Mouse (Mus musculus) kidney, adult 2 months (tissue): ENCODE measurements at regions not wholly inside any gene's neighbourhood (a gene's known extent, or its start where the extent isn't known, plus 50 kb on each side); places are given as distances from the start of the nearest gene placed in this dataset.

Experiments
- DNase-seq: peaks from one replicate; pipeline ENCODE4 v3.0.0; 2021
- H3K27ac ChIP-seq: fragments of 200-500 bp; 2 replicates; pipeline ENCODE4 v1.5.1; 2012; ENCODE audit warnings: low read depth, low read length, control low read depth, inconsistent platforms; ENCODE audit not compliant: insufficient read depth
- H3K27me3 ChIP-seq: fragments of 200-500 bp; replicated peaks from 2 replicates; pipeline ENCODE4 v1.6.1; 2012; ENCODE audit warnings: mild to moderate bottlenecking, moderate library complexity, low read length, inconsistent platforms; ENCODE audit not compliant: control insufficient read depth, insufficient read depth
- H3K36me3 ChIP-seq: fragments of 200-500 bp; 2 replicates; pipeline ENCODE4 v1.6.1; 2012; ENCODE audit warnings: mild to moderate bottlenecking, moderate library complexity, low read length, inconsistent platforms; ENCODE audit not compliant: control insufficient read depth, insufficient read depth
- H3K4me1 ChIP-seq: fragments of 200-500 bp; 2 replicates; pipeline ENCODE4 v1.6.1; 2011; ENCODE audit warnings: low read length; ENCODE audit not compliant: control insufficient read depth, insufficient read depth
- H3K4me3 ChIP-seq: fragments of 200-500 bp; 2 replicates; pipeline ENCODE4 v1.5.1; 2011; ENCODE audit warnings: mild to moderate bottlenecking, low read depth, low read length, control low read depth; ENCODE audit not compliant: insufficient read depth
- CTCF ChIP-seq: fragments of 200-500 bp; conservative IDR thresholded peaks from 2 replicates; pipeline ENCODE4 v1.5.1; 2011; ENCODE audit warnings: low read depth, mild to moderate bottlenecking, control low read depth, low read length, moderate library complexity, mixed read lengths; ENCODE audit not compliant: insufficient read depth, insufficient read length
- POLR2A ChIP-seq: fragments of 200-500 bp; IDR thresholded peaks from one replicate; pipeline ENCODE4 v1.6.1; 2011; ENCODE audit warnings: low read depth, low read length, control low read depth
- WGBS: fragments of 180-500 bp; shearing (Covaris S2); methylation state at CpG from one replicate; pipeline ENCODE4 v1.1.7; 2018; 5-methylcytosine and 5-hydroxymethylcytosine counted together

DNA sequence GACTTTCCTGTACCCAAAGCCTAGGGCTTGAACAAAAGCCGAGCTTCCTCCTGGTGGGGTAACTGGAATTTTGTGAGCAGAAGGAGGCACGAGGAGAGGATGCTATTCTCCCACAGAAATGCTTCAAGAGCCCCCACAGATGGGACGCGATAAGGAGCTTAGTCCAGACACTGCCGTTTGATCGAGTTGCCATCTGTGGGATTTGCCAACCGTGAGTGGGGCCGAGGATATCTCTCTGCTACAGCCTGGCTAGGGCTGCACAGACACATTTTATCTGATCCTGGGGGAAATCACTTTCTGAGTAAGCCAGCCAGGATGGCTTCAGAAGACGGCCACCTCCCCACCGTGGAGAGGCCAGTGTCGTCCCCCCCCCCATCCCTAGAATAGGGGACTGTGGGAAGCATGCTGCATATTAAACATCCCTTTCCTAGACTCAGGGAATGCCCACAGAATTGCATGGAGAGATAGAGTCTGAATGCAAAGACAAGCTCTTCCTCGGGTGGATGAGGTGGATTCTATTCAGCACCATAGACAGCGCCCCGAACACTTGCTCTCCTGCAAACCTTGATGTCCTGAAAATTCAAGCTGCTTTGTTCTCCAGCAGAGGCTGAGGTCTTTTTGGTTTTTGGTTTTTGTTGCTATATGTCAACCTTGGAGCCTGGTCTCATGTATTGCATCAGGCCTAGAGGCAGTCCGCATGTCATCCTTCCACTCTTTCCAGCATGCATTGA is 611.6 kb upstream of the Fam19a5 start:
- no peak for DNase-seq
- Histone ChIP-seq H3K27me3 (no peaks in the 10 kb centered on the region), H3K36me3 (no peaks in the 10 kb centered on the region), H3K4me1 (no peaks in the 10 kb centered on the region), H3K4me3 (no peak overlapping the region), H3K27ac (no peak overlapping the region)
- TF ChIP-seq CTCF, result no peak
- no peak for TF ChIP-seq POLR2A
- 59% methylated on average over 15 of the region's 15 CpGs for WGBS

DNA sequence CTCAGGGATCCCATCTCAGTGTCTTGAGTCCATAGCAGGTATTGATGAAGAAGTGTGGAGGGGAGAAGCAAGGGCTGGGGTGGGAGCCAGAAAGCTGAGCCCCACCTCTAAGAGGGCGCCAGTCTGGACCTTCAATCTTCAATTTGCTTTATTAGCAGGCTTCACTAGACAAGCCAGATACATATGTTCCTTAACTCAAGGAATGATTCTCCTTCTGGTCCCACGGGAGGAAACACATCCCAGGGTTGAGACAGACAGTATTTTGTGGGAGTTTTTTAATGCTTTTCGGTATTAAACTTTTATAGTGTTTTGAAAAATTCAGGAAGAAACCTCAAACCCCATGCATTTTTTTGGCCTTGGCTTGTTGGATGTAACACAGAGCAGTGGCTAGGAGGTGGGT is 606.7 kb upstream of the Fam19a5 start:
- Histone ChIP-seq H3K36me3 (no peaks in the 10 kb centered on the region), H3K4me3 (no peak overlapping the region), H3K27ac (no peak overlapping the region), H3K4me1 (no peaks in the 10 kb centered on the region), H3K27me3 (no peaks in the 10 kb centered on the region)
- TF ChIP-seq POLR2A (no peak), CTCF (no peak)
- WGBS, result 77% methylated on average over 3 of the region's 3 CpGs
- no peak for DNase-seq

DNA sequence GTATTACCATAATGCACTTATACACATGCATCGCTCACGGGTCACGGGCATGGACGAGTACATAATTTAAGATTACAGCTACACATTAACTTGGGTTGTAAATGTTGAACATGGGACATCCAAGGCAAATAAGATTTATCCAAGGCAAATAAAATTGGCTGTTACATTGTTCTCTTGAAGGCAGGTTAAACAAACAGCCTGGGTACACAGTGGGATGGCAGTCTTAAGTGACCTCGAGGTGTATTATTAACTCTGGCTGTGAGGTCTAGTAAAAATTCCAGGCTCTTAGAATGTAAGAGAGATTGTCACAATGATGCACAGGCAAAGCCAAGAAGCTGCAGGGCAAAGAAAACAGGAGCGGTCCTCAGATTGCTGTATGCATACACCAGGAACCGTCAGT is 599.6 kb upstream of the Fam19a5 start:
- DNase-seq, result peak; percentile 22
- Histone ChIP-seq H3K27me3 (no peaks in the 10 kb centered on the region), H3K36me3 (no peaks in the 10 kb centered on the region), H3K27ac (no peak overlapping the region), H3K4me3 (no peak overlapping the region), H3K4me1 (no peaks in the 10 kb centered on the region)
- WGBS, result 34% methylated on average over 7 of the region's 7 CpGs
- TF ChIP-seq CTCF, result no peak
- TF ChIP-seq POLR2A, result no peak

DNA sequence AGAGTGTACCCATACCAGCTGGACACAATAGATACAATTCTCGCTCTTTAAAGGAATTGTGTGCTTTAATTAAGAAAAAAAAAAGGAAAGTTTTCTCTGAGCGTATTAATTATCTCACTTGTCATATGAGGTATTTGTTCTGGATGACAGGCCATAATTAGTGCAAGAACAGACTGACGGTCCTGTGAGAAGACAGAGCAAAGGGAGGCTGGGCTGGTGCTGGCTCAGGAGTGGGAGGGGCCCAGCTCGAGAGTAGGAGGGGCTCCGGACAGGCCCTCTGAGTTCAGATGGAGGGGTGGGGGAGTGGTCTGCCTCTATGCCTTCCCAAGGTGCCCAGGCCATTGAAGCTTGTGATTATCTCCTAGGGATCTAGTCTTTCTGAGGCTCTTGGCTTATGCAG is 591.5 kb upstream of the Fam19a5 start:
- Histone ChIP-seq H3K4me3 (no peak overlapping the region), H3K4me1 (no peaks in the 10 kb centered on the region), H3K36me3 (no peaks in the 10 kb centered on the region), H3K27ac (no peak overlapping the region), H3K27me3 (no peaks in the 10 kb centered on the region)
- 57% methylated on average over 5 of the region's 5 CpGs for WGBS
- TF ChIP-seq POLR2A (no peak), CTCF (no peak)
- no peak for DNase-seq

DNA sequence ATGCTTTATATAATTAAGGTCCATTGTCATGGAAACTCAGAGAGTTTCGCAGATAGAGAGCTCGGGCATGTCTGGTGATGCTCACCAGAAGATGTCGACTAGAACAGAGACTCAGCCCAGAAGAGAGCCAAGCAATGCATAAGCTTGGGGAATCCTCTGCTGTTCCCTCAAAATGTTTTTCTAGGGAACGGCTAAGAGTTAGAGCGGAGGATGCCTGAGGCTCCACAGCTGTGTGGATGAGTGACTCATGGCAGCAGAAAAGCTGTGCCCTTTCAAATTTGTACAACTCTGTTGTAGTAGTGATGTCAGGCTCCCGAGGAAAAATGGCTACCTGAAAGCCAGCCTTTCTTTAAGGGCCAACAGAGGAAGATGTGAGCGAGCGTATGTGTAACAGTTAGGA is 586.2 kb upstream of the Fam19a5 start:
- 82% methylated on average over 8 of the region's 8 CpGs for WGBS
- Histone ChIP-seq H3K27ac (no peak overlapping the region), H3K27me3 (no peaks in the 10 kb centered on the region), H3K4me3 (no peak overlapping the region), H3K36me3 (no peaks in the 10 kb centered on the region), H3K4me1 (no peaks in the 10 kb centered on the region)
- no peak for TF ChIP-seq POLR2A
- no peak for TF ChIP-seq CTCF
- no peak for DNase-seq

DNA sequence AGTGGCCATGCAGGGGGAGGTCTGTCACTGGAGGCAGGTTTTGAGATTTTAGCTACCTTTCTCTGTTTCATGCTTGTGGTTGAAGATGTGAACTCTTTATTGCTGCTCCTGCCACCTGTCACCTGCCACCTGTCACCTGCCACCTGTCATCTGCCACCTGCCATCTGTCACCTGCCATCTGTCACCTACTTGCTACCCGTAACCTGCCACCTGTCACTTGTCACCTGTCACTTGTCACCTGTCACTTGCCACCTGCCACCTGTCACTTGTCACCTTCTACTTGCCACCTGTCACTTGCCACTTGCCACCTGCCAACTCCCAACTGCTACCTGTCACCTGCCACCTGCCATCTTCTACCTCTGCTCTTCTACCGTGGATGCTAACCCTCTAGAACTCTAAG is 581.2 kb upstream of the Fam19a5 start:
- TF ChIP-seq POLR2A (no peak), CTCF (no peak)
- WGBS, result 85% methylated on average over 2 of the region's 2 CpGs
- DNase-seq, result no peak
- H3K27ac ChIP-seq, result no peak overlapping the region
- no peaks in the 10 kb centered on the region for H3K4me1 ChIP-seq
- H3K27me3 ChIP-seq, result no peaks in the 10 kb centered on the region
- no peaks in the 10 kb centered on the region for H3K36me3 ChIP-seq
- H3K4me3 ChIP-seq, result no peak overlapping the region

DNA sequence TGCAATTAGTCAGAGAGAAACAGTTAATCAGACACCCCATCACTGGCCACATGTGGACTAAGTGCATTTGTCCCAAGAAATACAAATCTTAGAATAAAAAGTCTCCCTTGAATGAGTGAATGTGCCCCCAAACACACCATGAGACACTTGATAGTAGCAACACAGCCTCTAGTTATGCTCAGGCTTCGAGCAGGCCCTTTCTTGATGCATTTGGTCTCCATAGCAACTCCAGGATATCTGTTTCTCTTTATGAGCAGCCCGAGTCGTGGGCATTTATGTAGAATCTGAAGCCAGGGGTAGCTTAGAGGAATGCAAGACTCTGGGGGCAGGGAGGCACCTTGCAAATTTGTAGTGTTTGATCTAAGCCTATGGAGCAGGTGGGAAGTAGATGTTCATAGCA is 580.6 kb upstream of the Fam19a5 start:
- H3K27me3 ChIP-seq, result no peaks in the 10 kb centered on the region
- no peaks in the 10 kb centered on the region for H3K4me1 ChIP-seq
- DNase-seq, result no peak
- TF ChIP-seq CTCF (no peak), POLR2A (no peak)
- H3K27ac ChIP-seq, result no peak overlapping the region
- H3K4me3 ChIP-seq, result no peak overlapping the region
- 27% methylated on average over 3 of the region's 3 CpGs for WGBS
- H3K36me3 ChIP-seq, result no peaks in the 10 kb centered on the region

DNA sequence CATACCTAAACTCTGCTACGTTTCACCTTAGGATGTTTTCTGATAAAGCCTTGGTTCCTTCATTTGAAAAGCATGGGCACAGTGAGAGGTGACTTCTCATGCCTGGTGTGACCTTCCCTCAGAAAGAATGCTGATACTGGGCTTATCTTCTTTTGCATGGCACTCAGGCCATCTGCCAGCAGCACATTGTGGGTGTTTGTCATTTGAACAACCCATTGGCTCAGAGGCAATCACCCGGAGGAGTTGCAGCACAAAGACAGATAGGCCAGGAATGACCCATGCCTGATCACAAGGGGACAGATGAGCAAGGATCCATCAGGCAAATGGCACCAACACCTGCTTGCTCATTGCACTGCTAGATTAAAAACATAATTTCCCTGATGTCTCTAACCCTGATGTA is 572.7 kb upstream of the Fam19a5 start:
- WGBS, result 85% methylated on average over 2 of the region's 2 CpGs
- no peak for TF ChIP-seq POLR2A
- TF ChIP-seq CTCF, result no peak
- Histone ChIP-seq H3K27ac (no peak overlapping the region), H3K4me1 (no peaks in the 10 kb centered on the region), H3K4me3 (no peak overlapping the region), H3K36me3 (no peaks in the 10 kb centered on the region), H3K27me3 (no peaks in the 10 kb centered on the region)
- no peak for DNase-seq
